Mouse (Mus musculus) thymus, adult 2 months (tissue): ENCODE measurements around the gene Crygb.

Experiments
- CTCF ChIP-seq: fragments of 200-500 bp; IDR thresholded peaks from 2 replicates; pipeline ENCODE4 v1.5.1; 2012; ENCODE audit warnings: mild to moderate bottlenecking, control low read depth, low read length, moderate library complexity, borderline replicate concordance; ENCODE audit not compliant: control insufficient read depth, poor library complexity, insufficient read depth; ENCODE audit errors: extremely low read depth
- POLR2A ChIP-seq: fragments of 200-500 bp; IDR thresholded peaks from 2 replicates; pipeline ENCODE4 v1.6.1; 2012; ENCODE audit warnings: mild to moderate bottlenecking, low read length, control low read depth, moderate library complexity; ENCODE audit not compliant: control insufficient read depth, poor library complexity, insufficient read depth; ENCODE audit errors: extremely low read depth

GRCm38 (mm10) chr1:65122574-65123372, 40.7 kb upstream of the Crygb start, which contains the start of gene D630023F18Rik:
- TF ChIP-seq CTCF: no peak
- TF ChIP-seq POLR2A: no peak
